Mouse (Mus musculus) embryonic fibroblast, embryonic 13.5 days (primary cell): ENCODE results near the gene Rpsa.

Source experiments
- CTCF ChIP-seq: IDR thresholded peaks from 2 replicates; pipeline ENCODE4 v1.5.1; 2011; ENCODE audit warnings: mild to moderate bottlenecking, control low read depth, low read length, moderate library complexity, borderline replicate concordance; ENCODE audit not compliant: insufficient read depth
- POLR2A ChIP-seq: IDR thresholded peaks from 2 replicates; pipeline ENCODE4 v1.6.1; 2011; ENCODE audit warnings: low read depth, mild to moderate bottlenecking, control low read depth, low read length, moderate library complexity

- no peak for TF ChIP-seq CTCF
- TF ChIP-seq POLR2A = no peak
These were observed 7.0 kb upstream of the Rpsa start for GRCm38 (mm10) chr9:120120503-120120902.
